Mouse (Mus musculus): ENCODE results near the gene 1110051M20Rik.

GRCm38 (mm10) chr2:91408031-91408430 lies 36.5 kb downstream of the 1110051M20Rik start:
- TF ChIP-seq CTCF (IDR thresholded peaks at IDR 0.05; ENCODE audit: low read depth, low read length), result no peak
- TF ChIP-seq TAL1 (conservative IDR thresholded peaks at IDR 0.05; ENCODE audit: low read depth, low read length), result no peak
- TF ChIP-seq GATA1 (IDR thresholded peaks at IDR 0.05; ENCODE audit: borderline replicate concordance, low read length), result no peak
